Mouse (Mus musculus): ENCODE measurements around the gene Stxbp4. TPM values are rescaled to one million over a fixed set of nuclear protein-coding genes. Genes with fewer than 3 reads are reported as not detected.
A peak's percentile ranks its signal among the peaks of the same experiment; 100 is the strongest.

Gene Stxbp4
- total and polyA plus RNA-seq, 3 experiments, result 3.7 to 5.6 (median 4.6) TPM

GRCm38 (mm10) chr11:90678582-90678981 is 40.7 kb upstream of the Stxbp4 start:
- Histone ChIP-seq H3K9me3 (replicated peaks; ENCODE audit: low read length) (no peaks in the 10 kb centered on the region), H3K79me2 (replicated peaks; ENCODE audit: control insufficient read depth, extremely low read depth, insufficient read depth, poor library complexity, severe bottlenecking) (no peaks in the 10 kb centered on the region), H3K4me2 (ENCODE audit: insufficient read depth, low read depth, poor library complexity, severe bottlenecking) (no peak overlapping the region), H3K4me1 (ENCODE audit: control insufficient read depth in 1 of 2, insufficient read depth in 2 of 2) (peaks cover 7 to 14% of the 10 kb centered on the region in 2 experiments), H3K4me3 (replicated peaks in 1 of 3; ENCODE audit: low read depth in 2 of 3, low read length in 2 of 3, poor library complexity in 1 of 3) (no peak overlapping the region), H3K9ac (ENCODE audit: insufficient read depth, low read depth) (no peak overlapping the region), H3K27ac (ENCODE audit: insufficient read depth, low read depth) (no peak overlapping the region), H3K27me3 (replicated peaks) (peaks cover 15% of the 10 kb centered on the region), H3K36me3 (replicated peaks in 1 of 2; ENCODE audit: control insufficient read depth in 1 of 2, insufficient read depth in 1 of 2, low read length in 1 of 2) (no peaks in the 10 kb centered on the region)
- TF ChIP-seq UBTF (IDR thresholded peaks at IDR 0.05; ENCODE audit: low read depth, low read length), result no peak
- in situ Hi-C loops (cut with MboI; ENCODE audit: low pct_ligation_motif_present, low pct_unique_long_range_greater_than_20kb, low sequenced_read_pairs), result no loop called here
- dilution Hi-C loops (cut with MboI; ENCODE audit: extremely low pct_ligation_motif_present, extremely low pct_unique_long_range_greater_than_20kb, low sequenced_read_pairs), result no loop called here
- DNase-seq (ENCODE audit: extremely low read depth), result no peak

DNA sequence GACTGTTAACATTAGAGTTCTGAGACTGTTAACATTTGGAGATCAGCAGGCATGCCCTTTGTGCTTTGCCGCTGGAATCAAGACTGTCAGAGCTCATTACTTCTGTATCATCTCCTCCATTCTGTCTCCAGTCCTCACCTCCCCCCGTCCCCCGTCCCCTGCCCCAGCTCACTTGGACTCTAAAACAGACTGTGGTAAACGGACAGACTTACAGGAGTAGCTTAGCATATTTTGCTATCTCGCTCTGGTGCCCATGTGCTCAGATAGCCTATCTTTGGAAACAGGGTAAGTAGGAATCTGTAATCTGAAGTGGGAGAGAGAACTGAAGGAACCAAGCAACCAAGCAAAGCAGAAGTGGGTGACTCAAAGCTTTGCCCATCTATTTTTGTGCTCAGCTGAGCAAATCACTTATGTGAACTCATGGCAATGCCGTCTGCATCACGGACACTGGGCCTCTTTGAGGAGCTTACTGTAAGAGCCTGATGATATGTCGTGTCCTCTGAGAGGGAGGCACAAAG is 39.9 kb upstream of the Stxbp4 start:
- dilution Hi-C loops (cut with MboI; ENCODE audit: extremely low pct_ligation_motif_present, extremely low pct_unique_long_range_greater_than_20kb, low sequenced_read_pairs) (no loop called here), in situ Hi-C loops (cut with MboI; ENCODE audit: low pct_ligation_motif_present, low pct_unique_long_range_greater_than_20kb, low sequenced_read_pairs) (no loop called here)
- H3K79me2 ChIP-seq (replicated peaks; ENCODE audit: control insufficient read depth, extremely low read depth, insufficient read depth, poor library complexity, severe bottlenecking), result no peaks in the 10 kb centered on the region
- H3K36me3 ChIP-seq (replicated peaks in 1 of 2; ENCODE audit: control insufficient read depth in 1 of 2, insufficient read depth in 1 of 2, low read length in 1 of 2), result no peaks in the 10 kb centered on the region
- TF ChIP-seq MAFK (IDR thresholded peaks at IDR 0.05; ENCODE audit: insufficient replicate concordance, low read length) (no peak), ZC3H11A (IDR thresholded peaks at IDR 0.05; ENCODE audit: low read depth, low read length) (no peak), UBTF (IDR thresholded peaks at IDR 0.05; ENCODE audit: low read depth, low read length) (no peak), SIN3A (IDR thresholded peaks at IDR 0.05; ENCODE audit: low read length) (no peak), JUND (conservative IDR thresholded peaks at IDR 0.05; ENCODE audit: low read depth, low read length) (no peak), MAZ (IDR thresholded peaks at IDR 0.05; ENCODE audit: low read depth, low read length) (no peak), USF1 (IDR thresholded peaks at IDR 0.05; ENCODE audit: low read depth, low read length) (no peak)
- peak; percentile 6 for DNase-seq (ENCODE audit: extremely low read depth)
- H3K27ac ChIP-seq (ENCODE audit: insufficient read depth, low read depth), result no peak overlapping the region
- H3K4me1 ChIP-seq (ENCODE audit: control insufficient read depth in 1 of 2, insufficient read depth in 2 of 2), result peaks cover 7 to 14% of the 10 kb centered on the region in 2 experiments
- peaks cover 15% of the 10 kb centered on the region for H3K27me3 ChIP-seq (replicated peaks)
- H3K4me3 ChIP-seq (replicated peaks in 1 of 3; ENCODE audit: low read depth in 2 of 3, low read length in 2 of 3, poor library complexity in 1 of 3), result no peak overlapping the region
- H3K4me2 ChIP-seq (ENCODE audit: insufficient read depth, low read depth, poor library complexity, severe bottlenecking), result no peak overlapping the region
- no peaks in the 10 kb centered on the region for H3K9me3 ChIP-seq (replicated peaks; ENCODE audit: low read length)
- no peak overlapping the region for H3K9ac ChIP-seq (ENCODE audit: insufficient read depth, low read depth)

DNA sequence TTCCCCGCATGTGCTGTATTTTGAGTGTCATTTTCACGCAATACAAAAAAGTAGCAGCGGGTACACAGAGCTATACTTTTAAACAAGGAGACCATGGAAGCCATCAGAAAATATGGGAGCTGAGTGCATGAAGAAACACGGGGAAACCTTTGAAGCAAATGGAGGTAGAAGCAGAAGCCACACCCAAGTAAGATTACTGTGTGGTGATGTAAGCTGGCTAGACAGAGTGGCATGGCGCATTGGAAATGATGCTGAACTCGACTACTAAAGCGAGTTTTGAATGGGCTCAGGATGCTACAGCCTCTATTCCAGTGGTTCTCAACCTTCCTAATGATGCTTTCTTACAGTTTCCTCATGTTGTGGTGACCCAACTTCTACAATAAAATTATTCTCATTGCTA is 39.1 kb upstream of the Stxbp4 start:
- Histone ChIP-seq H3K4me3 (replicated peaks in 1 of 3; ENCODE audit: low read depth in 2 of 3, low read length in 2 of 3, poor library complexity in 1 of 3) (no peak overlapping the region), H3K9ac (ENCODE audit: insufficient read depth, low read depth) (no peak overlapping the region), H3K36me3 (replicated peaks in 1 of 2; ENCODE audit: control insufficient read depth in 1 of 2, insufficient read depth in 1 of 2, low read length in 1 of 2) (no peaks in the 10 kb centered on the region), H3K9me3 (replicated peaks; ENCODE audit: low read length) (no peaks in the 10 kb centered on the region), H3K79me2 (replicated peaks; ENCODE audit: control insufficient read depth, extremely low read depth, insufficient read depth, poor library complexity, severe bottlenecking) (no peaks in the 10 kb centered on the region), H3K4me1 (ENCODE audit: control insufficient read depth in 1 of 2, insufficient read depth in 2 of 2) (peaks cover 7 to 14% of the 10 kb centered on the region in 2 experiments), H3K4me2 (ENCODE audit: insufficient read depth, low read depth, poor library complexity, severe bottlenecking) (no peak overlapping the region), H3K27ac (ENCODE audit: insufficient read depth, low read depth) (no peak overlapping the region), H3K27me3 (replicated peaks) (peaks cover 11% of the 10 kb centered on the region)
- TF ChIP-seq ZKSCAN1 (IDR thresholded peaks at IDR 0.05; ENCODE audit: borderline replicate concordance, low read depth, low read length) (no peak), USF2 (conservative IDR thresholded peaks at IDR 0.05; ENCODE audit: low read depth, low read length) (no peak), USF1 (IDR thresholded peaks at IDR 0.05; ENCODE audit: low read depth, low read length) (no peak), CTCF (conservative IDR thresholded peaks at IDR 0.05 in 1 of 2, IDR thresholded peaks at IDR 0.05 in 1 of 2; ENCODE audit: low read depth in 2 of 2, low read length in 2 of 2) (no peak), MAZ (IDR thresholded peaks at IDR 0.05; ENCODE audit: low read depth, low read length) (no peak), MYC (IDR thresholded peaks at IDR 0.05; ENCODE audit: low read depth, low read length) (no peak), IRF4 (IDR thresholded peaks at IDR 0.05; ENCODE audit: low read depth, low read length) (no peak), POLR2AphosphoS2 (IDR thresholded peaks at IDR 0.05; ENCODE audit: low read depth, low read length) (no peak), CHD2 (IDR thresholded peaks at IDR 0.05; ENCODE audit: low read length) (no peak), RAD21 (IDR thresholded peaks at IDR 0.05; ENCODE audit: low read depth, low read length) (no peak), SIN3A (IDR thresholded peaks at IDR 0.05; ENCODE audit: low read length) (no peak), MAFK (IDR thresholded peaks at IDR 0.05; ENCODE audit: insufficient replicate concordance, low read length) (no peak), PAX5 (IDR thresholded peaks at IDR 0.05; ENCODE audit: low read length) (no peak), GABPA (IDR thresholded peaks at IDR 0.05; ENCODE audit: insufficient replicate concordance, low read depth, low read length) (no peak), JUND (conservative IDR thresholded peaks at IDR 0.05; ENCODE audit: low read depth, low read length) (no peak), ETS1 (conservative IDR thresholded peaks at IDR 0.05; ENCODE audit: low read depth, low read length) (no peak), ZNF384 (IDR thresholded peaks at IDR 0.05; ENCODE audit: low read depth, low read length) (no peak)
- in situ Hi-C loops (cut with MboI; ENCODE audit: low pct_ligation_motif_present, low pct_unique_long_range_greater_than_20kb, low sequenced_read_pairs) (no loop called here), dilution Hi-C loops (cut with MboI; ENCODE audit: extremely low pct_ligation_motif_present, extremely low pct_unique_long_range_greater_than_20kb, low sequenced_read_pairs) (no loop called here)
- no peak for DNase-seq (ENCODE audit: extremely low read depth)

Data from CH12.LX (cell line).